In genomic region chr12:12725075-12725474, GRCm38 (mm10) we compare ENCODE assay signal across 11 mouse cellular contexts.
DNase-seq lines count a peak whose midpoint lies in the region; ATAC-seq lines count a peak whose summit lies in the region.
"Had no signal": no experiment of that assay in that cellular context is flagged by ENCODE, and none has a peak within 500 bp of the region (broad histone marks: within the 10 kb centered on the region; RNA-seq: fewer than 3 reads in every experiment).

No protein-coding gene starts in this region.

- no peak overlapping the region for H3K27ac ChIP-seq in heart, embryonic 13.5 days (replicated peaks)
- peak overlapping the region; percentile 36; the same call in 1 of the 2 replicates for H3K27ac ChIP-seq in hindbrain, embryonic 12.5 days
- H3K27ac ChIP-seq: kidney, postnatal 0 days; limb, embryonic 15.5 days had no signal

- no peak for DNase-seq in heart, postnatal 10 days
- peak; percentile 84 for DNase-seq in embryo, embryonic 10 days (ENCODE audit: low spot score)
- DNase-seq in neural tube, embryonic 10.5 days (ENCODE audit: extremely low spot score, low spot score) = peak; percentile 73
- no peak for DNase-seq in urinary bladder, adult 18-20 months (ENCODE audit: low spot score in 2 of 2)
- no peak for DNase-seq in thymus, postnatal 0 days (ENCODE audit: low spot score)
- no peak for DNase-seq in right cerebral cortex, adult 2 months (ENCODE audit: low spot score in 2 of 2)

- H3K9me3 ChIP-seq in heart, embryonic 13.5 days = no peaks in the 10 kb centered on the region
- no peaks in the 10 kb centered on the region for H3K9me3 ChIP-seq in hindbrain, embryonic 12.5 days (replicated peaks)
- H3K9me3 ChIP-seq: limb, embryonic 15.5 days had no signal

- H3K4me3 ChIP-seq in heart, embryonic 13.5 days = peak overlapping the region; percentile 15
- no peak overlapping the region for H3K4me3 ChIP-seq in hindbrain, embryonic 12.5 days
- H3K4me3 ChIP-seq: limb, embryonic 15.5 days had no signal

- H3K27me3 ChIP-seq in heart, embryonic 13.5 days (replicated peaks) = peaks cover 13% of the 10 kb centered on the region
- H3K27me3 ChIP-seq in hindbrain, embryonic 12.5 days = no peaks in the 10 kb centered on the region

- intact Hi-C loops in heart, postnatal 10 days (cut with DNase I) = no loop called here

- WGBS in heart, embryonic 13.5 days = 19% methylated on average over 13 of the region's 13 CpGs
- WGBS in hindbrain, embryonic 12.5 days = 2% methylated on average over 13 of the region's 13 CpGs

- peak overlapping the region; percentile 59 for H3K4me2 ChIP-seq in heart, embryonic 13.5 days
- H3K4me2 ChIP-seq in hindbrain, embryonic 12.5 days (replicated peaks) = peak overlapping the region; percentile 24
- H3K4me2 ChIP-seq: limb, embryonic 15.5 days had no signal

- H3K9ac ChIP-seq in heart, embryonic 13.5 days = peak overlapping the region; percentile 68
- 0 out of 2 replicates have a peak overlapping the region, but pooled peaks have one; percentile 24 for H3K9ac ChIP-seq in hindbrain, embryonic 12.5 days
- H3K9ac ChIP-seq: limb, embryonic 15.5 days had no signal

- H3K4me1 ChIP-seq in heart, embryonic 13.5 days = peaks cover 16% of the 10 kb centered on the region
- H3K4me1 ChIP-seq in hindbrain, embryonic 12.5 days = peaks cover 34% of the 10 kb centered on the region

- ATAC-seq in heart, embryonic 13.5 days (ENCODE audit: extremely low read depth, insufficient number of reproducible peaks, low FRiP score, low TSS enrichment) = no peak
- peak; percentile 57 for ATAC-seq in hindbrain, embryonic 12.5 days (ENCODE audit: low FRiP score)
- ATAC-seq: CD4-positive, CD25-positive, alpha-beta regulatory T cell, adult 4 months had no signal

- H3K36me3 ChIP-seq in heart, embryonic 13.5 days = no peaks in the 10 kb centered on the region
- no peaks in the 10 kb centered on the region for H3K36me3 ChIP-seq in hindbrain, embryonic 12.5 days
- H3K36me3 ChIP-seq: limb, embryonic 15.5 days had no signal

Comparison
In these comparisons a context has a peak if more than half of its experiments do, and no peak if none do; other contexts are left out.
1. DNase-seq: peak in embryo, embryonic 10 days (single experiment) and neural tube, embryonic 10.5 days (single experiment); none in heart, postnatal 10 days (0 of 2), urinary bladder, adult 18-20 months (0 of 2), thymus, postnatal 0 days (single experiment) and right cerebral cortex, adult 2 months (0 of 2).